Mouse (Mus musculus) right cerebral cortex, adult 2 months (tissue): ENCODE measurements around the gene Rsph9.

ENCODE experiments used
- DNase-seq, 2 experiments: peaks; one replicate each; pipeline ENCODE4 v3.0.0; 2021 to 2022; ENCODE audit warnings: low spot score in 2 of 2

Rsph9 gene

GRCm38 (mm10) chr17:46139872-46140271 lies 4.1 kb downstream of the Rsph9 start:
- no peak for DNase-seq

- no peak for DNase-seq
Observed at GRCm38 (mm10) chr17:46138563-46139236, 5.3 kb downstream of the Rsph9 start.

- DNase-seq = no peak
Observed at GRCm38 (mm10) chr17:46132862-46133261, 11.2 kb downstream of the Rsph9 start.

GRCm38 (mm10) chr17:46132058-46132718 lies 11.8 kb downstream of the Rsph9 start:
- peak; percentile 75 to 81 for DNase-seq

- DNase-seq = no peak
Observed at GRCm38 (mm10) chr17:46129741-46130498, 14.1 kb downstream of the Rsph9 start.

GRCm38 (mm10) chr17:46127814-46128493 lies 16.1 kb downstream of the Rsph9 start:
- no peak for DNase-seq

GRCm38 (mm10) chr17:46126608-46127007 lies 17.4 kb downstream of the Rsph9 start:
- DNase-seq = no peak

GRCm38 (mm10) chr17:46123953-46124700 lies 19.9 kb downstream of the Rsph9 start:
- no peak for DNase-seq

GRCm38 (mm10) chr17:46123285-46123684 lies 20.7 kb downstream of the Rsph9 start:
- no peak for DNase-seq

- DNase-seq = no peak
Observed at GRCm38 (mm10) chr17:46122791-46123190, 21.2 kb downstream of the Rsph9 start.

- DNase-seq = peak; percentile 54 to 64
Observed at GRCm38 (mm10) chr17:46119641-46120040, 24.4 kb downstream of the Rsph9 start.

GRCm38 (mm10) chr17:46118423-46118850 lies 25.6 kb downstream of the Rsph9 start:
- no peak for DNase-seq

- DNase-seq = no peak
Observed at GRCm38 (mm10) chr17:46117623-46118422, 26.2 kb downstream of the Rsph9 start.

- no peak for DNase-seq
Observed at GRCm38 (mm10) chr17:46116881-46117280, 27.1 kb downstream of the Rsph9 start.

GRCm38 (mm10) chr17:46116138-46116537 lies 27.9 kb downstream of the Rsph9 start:
- DNase-seq = no peak

GRCm38 (mm10) chr17:46115489-46115888 lies 28.5 kb downstream of the Rsph9 start:
- no peak for DNase-seq

- DNase-seq = peak; percentile 86 to 88
Observed at GRCm38 (mm10) chr17:46110402-46111289, 33.4 kb downstream of the Rsph9 start, which contains the start of gene Mrps18a. TSS of gene Mrps18a (plus strand) at chr17:46110986.

- no peak for DNase-seq
Observed at GRCm38 (mm10) chr17:46108286-46108685, 35.7 kb downstream of the Rsph9 start.

- DNase-seq = no peak
Observed at GRCm38 (mm10) chr17:46104487-46104886, 39.5 kb downstream of the Rsph9 start.
